Mouse (Mus musculus) CD8-positive naive resting alpha-beta T cell, adult 57 days (primary cell): ENCODE measurements around the gene Olfm3. TPM values are rescaled to one million over a fixed set of nuclear protein-coding genes. Genes with fewer than 3 reads are reported as not detected.

ENCODE experiments used
- total RNA-seq: library from RNA; stranded (reverse); gene quantifications from one replicate; pipeline ENCODE4 v1.2.4, GENCODE M21; 2023

Olfm3 gene
- not detected for total RNA-seq

DNA sequence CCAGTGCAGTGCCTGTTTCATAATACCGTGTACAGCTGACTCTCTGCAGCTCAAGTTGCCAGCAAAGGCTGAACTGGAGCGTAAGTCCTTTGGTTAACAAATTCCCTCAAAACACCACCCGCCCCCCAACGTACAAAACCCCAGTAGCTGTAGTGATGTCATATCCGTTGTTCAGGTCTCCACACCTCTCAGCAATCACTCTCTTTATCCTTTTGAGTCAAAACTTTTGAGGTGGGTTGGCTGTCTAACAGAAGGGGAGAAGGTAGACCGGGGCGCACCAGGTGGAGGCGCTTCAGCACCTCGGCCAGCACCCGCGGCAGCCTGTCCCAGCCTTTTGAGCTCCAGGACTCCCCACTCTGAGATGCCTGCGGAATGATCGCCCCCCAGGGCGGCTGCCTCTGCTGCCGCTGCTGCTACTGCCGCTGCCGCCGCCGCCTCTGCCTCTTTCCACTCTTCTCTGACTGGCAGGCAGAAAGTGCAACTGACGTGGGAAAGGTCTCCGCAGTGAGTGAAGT lies at the start of gene Olfm3:
TSS of gene Olfm3 (plus strand) at position 155 of the 515 bp plus-strand sequence.

